Mouse (Mus musculus) adrenal gland, postnatal 10 days (tissue): ENCODE results near the gene Bbs9. TPM values are rescaled to one million over a fixed set of nuclear protein-coding genes. Genes with fewer than 3 reads are reported as not detected.
"Not testable (repeated sequence)": the region's sequence is repeated elsewhere in the genome, so short reads cannot be mapped to it uniquely, and the experiment has no call there.

Experiments
- DNase-seq: peaks from one replicate; pipeline ENCODE4 v3.0.0; 2021; ENCODE audit warnings: mixed read lengths
- long read RNA-seq, 2 experiments: library from polyadenylated mRNA; stranded (forward); transcript quantifications; one replicate each; pipeline ENCODE4 v2.0.0; 2021
- total RNA-seq, 2 experiments: library from RNA; stranded (reverse); gene quantifications; 2 replicates each; pipeline ENCODE4 v1.2.3; 2021

Gene Bbs9
- 10 to 100 TPM; 12.0 to 16.4 TPM for total RNA-seq
- long read RNA-seq, experiment 1, partial matches to known transcripts = 1 of 2 reads
- long read RNA-seq, experiment 1, other reads (novel, unspliced or antisense) = 1 of 2 reads
- long read RNA-seq, experiment 2, partial matches to known transcripts = 4 of 7 reads
- long read RNA-seq, experiment 2, other reads (novel, unspliced or antisense) = 3 of 7 reads

GRCm38 (mm10) chr9:22475424-22475868 is at the start of gene Bbs9:
Gene Bbs9 (plus strand): TSS chr9:22475715.
- peak; percentile 94 for DNase-seq

- no peak for DNase-seq
Measured at GRCm38 (mm10) chr9:22428028-22428665, 47.4 kb upstream of the Bbs9 start.

GRCm38 (mm10) chr9:22428666-22429410 is 46.7 kb upstream of the Bbs9 start:
- DNase-seq = no peak

- no peak for DNase-seq
Measured at GRCm38 (mm10) chr9:22429533-22430241, 45.8 kb upstream of the Bbs9 start.

- no peak for DNase-seq
Measured at GRCm38 (mm10) chr9:22430315-22430840, 45.1 kb upstream of the Bbs9 start.

GRCm38 (mm10) chr9:22433221-22433620 is 42.3 kb upstream of the Bbs9 start:
- DNase-seq = no peak

GRCm38 (mm10) chr9:22434101-22434500 is 41.4 kb upstream of the Bbs9 start:
- no peak for DNase-seq

- DNase-seq = no peak
Measured at GRCm38 (mm10) chr9:22438826-22439225, 36.7 kb upstream of the Bbs9 start.

GRCm38 (mm10) chr9:22443157-22443556 is 32.4 kb upstream of the Bbs9 start:
- DNase-seq = no peak

GRCm38 (mm10) chr9:22445123-22445522 is 30.4 kb upstream of the Bbs9 start:
- no peak for DNase-seq

GRCm38 (mm10) chr9:22447213-22447612 is 28.3 kb upstream of the Bbs9 start:
- DNase-seq = peak; percentile 15

- peak; percentile 14 for DNase-seq
Measured at GRCm38 (mm10) chr9:22448420-22448819, 27.1 kb upstream of the Bbs9 start.

- DNase-seq = no peak
Measured at GRCm38 (mm10) chr9:22449209-22449608, 26.3 kb upstream of the Bbs9 start.

- DNase-seq = no peak
Measured at GRCm38 (mm10) chr9:22452697-22453096, 22.8 kb upstream of the Bbs9 start.

- DNase-seq = no peak
Measured at GRCm38 (mm10) chr9:22453501-22453924, 22.0 kb upstream of the Bbs9 start.

- DNase-seq = not testable (repeated sequence)
Measured at GRCm38 (mm10) chr9:22453990-22454389, 21.5 kb upstream of the Bbs9 start, which contains the start of gene Gm17545. Gene Gm17545 (plus strand): TSS chr9:22454290.

- no peak for DNase-seq
Measured at GRCm38 (mm10) chr9:22455041-22455440, 20.5 kb upstream of the Bbs9 start.

GRCm38 (mm10) chr9:22457142-22457835 is 18.2 kb upstream of the Bbs9 start:
- peak; percentile 44 for DNase-seq

GRCm38 (mm10) chr9:22461946-22462345 is 13.6 kb upstream of the Bbs9 start:
- peak; percentile 65 for DNase-seq

- DNase-seq = no peak
Measured at GRCm38 (mm10) chr9:22466212-22466611, 9.3 kb upstream of the Bbs9 start.

GRCm38 (mm10) chr9:22467371-22468169 is 7.9 kb upstream of the Bbs9 start:
- DNase-seq = peak; percentile 64
